Mouse (Mus musculus) kidney, embryonic 14.5 days (tissue): Measurements from ENCODE around the gene Jag2. TPM values are rescaled to one million over a fixed set of nuclear protein-coding genes. Genes with fewer than 3 reads are reported as not detected.

Experiments
- ATAC-seq: fragments of 200-750 bp; cut with Nextera tagmentation; 2 replicates; pipeline ENCODE4 v1.8.0; 2017; ENCODE audit warnings: moderate number of reproducible peaks, mild to moderate bottlenecking, moderate TSS enrichment, moderate library complexity; ENCODE audit not compliant: low FRiP score, low TSS enrichment
- H3K27ac ChIP-seq: fragments of 300-500 bp; sonication (generic); 2 replicates; pipeline ENCODE4 v1.5.1; 2014; ENCODE audit warnings: low read depth, mild to moderate bottlenecking, low read length, moderate library complexity, mixed read lengths
- H3K27me3 ChIP-seq: fragments of 300-500 bp; sonication (generic); 2 replicates; pipeline ENCODE4 v1.6.1; 2014; ENCODE audit warnings: mild to moderate bottlenecking, low read length; ENCODE audit not compliant: control insufficient read depth, insufficient read depth
- H3K36me3 ChIP-seq: fragments of 300-500 bp; sonication (generic); 2 replicates; pipeline ENCODE4 v1.6.1; 2014; ENCODE audit warnings: low read length, mixed read lengths; ENCODE audit not compliant: control insufficient read depth, insufficient read depth
- H3K4me1 ChIP-seq: fragments of 300-500 bp; sonication (generic); 2 replicates; pipeline ENCODE4 v1.6.1; 2014; ENCODE audit warnings: low read length, mixed read lengths; ENCODE audit not compliant: control insufficient read depth, insufficient read depth
- H3K4me2 ChIP-seq: fragments of 300-500 bp; sonication (generic); replicated peaks from 2 replicates; pipeline ENCODE4 v1.6.1; 2014; ENCODE audit warnings: low read depth, mild to moderate bottlenecking, low read length
- H3K4me3 ChIP-seq: fragments of 300-500 bp; sonication (generic); 2 replicates; pipeline ENCODE4 v1.5.1; 2014; ENCODE audit warnings: mild to moderate bottlenecking, low read length
- H3K9ac ChIP-seq: fragments of 300-500 bp; sonication (generic); 2 replicates; pipeline ENCODE4 v1.6.1; 2014; ENCODE audit warnings: low read depth, mild to moderate bottlenecking, low read length, moderate library complexity
- H3K9me3 ChIP-seq: fragments of 300-500 bp; sonication (generic); 2 replicates; pipeline ENCODE4 v1.6.1; 2016; ENCODE audit warnings: low read length; ENCODE audit not compliant: control insufficient read depth
- WGBS: fragments of 180-500 bp; shearing (Covaris S2); extraction: QIAGEN DNeasy Blood & Tissue Kit; methylation state at CpG from one replicate; pipeline ENCODE4 v1.1.7; 2014; 5-methylcytosine and 5-hydroxymethylcytosine counted together
- microRNA-seq: library from miRNA; unstranded; fragments of <30 nt; microRNA quantifications from one replicate; pipeline ENCODE4, GENCODE M21; 2016
- polyA plus RNA-seq: library from polyadenylated mRNA; unstranded; fragments of >200 nt; fragmentation: Nextera tagmentation; extraction: Ambion mirVana; gene quantifications from 2 replicates; pipeline ENCODE4 v1.2.1, GENCODE M21; 2014

Jag2 gene
- polyA plus RNA-seq, 1 experiment from 2014 or later, result 2.9 TPM

DNA sequence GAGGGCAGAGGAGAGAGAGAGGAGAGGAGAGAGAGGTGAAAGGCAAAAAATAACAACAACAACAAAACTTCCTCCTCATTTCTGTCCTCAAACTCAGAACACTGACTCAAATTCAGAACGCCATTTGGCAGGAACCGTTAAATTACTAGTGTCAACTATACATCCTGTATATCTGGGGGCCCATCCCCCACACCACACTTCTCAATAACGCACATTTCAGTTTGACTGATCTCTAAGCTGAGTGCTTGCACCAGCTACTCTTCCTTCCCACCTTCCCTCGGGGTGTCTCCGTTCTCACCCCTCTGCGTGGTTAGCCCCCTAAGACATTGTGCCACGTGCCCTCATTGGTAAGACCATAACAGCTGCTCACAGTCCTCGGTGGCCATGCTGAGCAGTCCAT, 69.6 kb downstream of the Jag2 start:
- 58% methylated on average over 8 of the region's 8 CpGs for WGBS
- Histone ChIP-seq H3K36me3 (no peaks in the 10 kb centered on the region), H3K4me1 (0 out of 2 replicates have a peak, but pooled peaks cover 4% of the 10 kb centered on the region), H3K4me3 (no peak overlapping the region), H3K4me2 (no peak overlapping the region), H3K27me3 (no peaks in the 10 kb centered on the region), H3K9me3 (no peaks in the 10 kb centered on the region), H3K27ac (no peak overlapping the region), H3K9ac (no peak overlapping the region)
- ATAC-seq, result no peak

GRCm38 (mm10) chr12:112858581-112859336, 70.8 kb downstream of the Jag2 start:
- H3K4me2 ChIP-seq, result no peak overlapping the region
- H3K27ac ChIP-seq, result no peak overlapping the region
- no peak for ATAC-seq
- no peaks in the 10 kb centered on the region for H3K9me3 ChIP-seq
- H3K4me3 ChIP-seq, result no peak overlapping the region
- 90% methylated on average over 9 of the region's 9 CpGs for WGBS
- no peaks in the 10 kb centered on the region for H3K36me3 ChIP-seq
- no peak overlapping the region for H3K9ac ChIP-seq
- no peaks in the 10 kb centered on the region for H3K27me3 ChIP-seq
- 0 out of 2 replicates have a peak, but pooled peaks cover 4% of the 10 kb centered on the region for H3K4me1 ChIP-seq

Small RNAs within 50 kb of the gene (microRNA-seq; reads per million reads assigned to microRNA genes)
- not detected for gene Mir6941

Other genes with a start within 250 kb of the Jag2 start
- 11.5 and 15.1 TPM in 2 replicates for gene Cep170b, start 209.3 kb downstream of the Jag2 start, polyA plus RNA-seq
- gene Pld4, start 169.1 kb downstream of the Jag2 start, polyA plus RNA-seq, result 4.8 and 7.8 TPM in 2 replicates
- 0.53 and 0.86 TPM in 2 replicates for gene Ahnak2, start 127.1 kb downstream of the Jag2 start, polyA plus RNA-seq
- 8.5 and 8.9 TPM in 2 replicates for gene Clba1, start 120.8 kb downstream of the Jag2 start, polyA plus RNA-seq
- gene Cdca4, start 100.4 kb downstream of the Jag2 start, polyA plus RNA-seq, result 117 and 148 TPM in 2 replicates
- gene Gpr132, start 61.5 kb downstream of the Jag2 start, polyA plus RNA-seq, result 0.14 and 0.27 TPM in 2 replicates
- 101 and 102 TPM in 2 replicates for gene Nudt14, start 12.3 kb upstream of the Jag2 start, polyA plus RNA-seq
- 22.3 and 23.1 TPM in 2 replicates for gene Btbd6, start 46.7 kb upstream of the Jag2 start, polyA plus RNA-seq
- 38.2 and 75.6 TPM in 2 replicates for gene Brf1, start 70.9 kb upstream of the Jag2 start, polyA plus RNA-seq
- 12.6 and 14.6 TPM in 2 replicates for gene Pacs2, start 84.7 kb upstream of the Jag2 start, polyA plus RNA-seq
- not detected in 2 replicates for gene Tex22, start 144.7 kb upstream of the Jag2 start, polyA plus RNA-seq
- 23.0 and 26.2 TPM in 2 replicates for gene Mta1, start 168.5 kb upstream of the Jag2 start, polyA plus RNA-seq
- 162 and 174 TPM in 2 replicates for gene Crip2, start 210.5 kb upstream of the Jag2 start, polyA plus RNA-seq
- 194 and 281 TPM in 2 replicates for gene Crip1, start 216.5 kb upstream of the Jag2 start, polyA plus RNA-seq
- 33.0 and 37.4 TPM in 2 replicates for gene Tedc1, start 226.6 kb upstream of the Jag2 start, polyA plus RNA-seq